Mouse (Mus musculus): ENCODE measurements around the gene Rpl23a.
A peak's percentile ranks its signal among the peaks of the same experiment; 100 is the strongest.

DNA sequence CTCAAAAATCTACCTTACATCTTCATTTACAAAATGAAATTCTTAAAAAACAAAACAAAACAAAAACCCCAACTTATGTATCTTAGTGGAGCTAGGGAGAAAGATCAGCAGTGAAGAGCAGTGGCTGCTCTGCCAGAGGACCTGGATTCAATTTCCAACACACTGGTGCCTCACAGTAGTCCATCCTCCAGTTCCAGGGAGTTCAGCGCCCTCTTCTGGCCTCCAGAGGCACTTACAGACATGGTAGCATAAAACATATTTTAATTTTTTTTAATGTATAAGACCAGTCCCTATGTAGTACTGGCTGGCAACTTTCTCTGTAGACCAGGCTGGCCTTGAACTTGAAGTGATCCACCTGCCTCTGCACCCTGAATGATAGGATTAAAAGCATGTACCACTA, 32.2 kb downstream of the Rpl23a start:
- TF ChIP-seq CTCF (IDR thresholded peaks at IDR 0.05; ENCODE audit: low read depth): peak; percentile 80
- no peak for TF ChIP-seq EP300 (IDR thresholded peaks at IDR 0.05; ENCODE audit: low read depth)
